Mouse (Mus musculus): ENCODE data around the gene Fmod. TPM values are rescaled to one million over a fixed set of nuclear protein-coding genes. Genes with fewer than 3 reads are reported as not detected.

Fmod gene
- polyA plus RNA-seq, 1 experiment = 0.23 TPM

DNA sequence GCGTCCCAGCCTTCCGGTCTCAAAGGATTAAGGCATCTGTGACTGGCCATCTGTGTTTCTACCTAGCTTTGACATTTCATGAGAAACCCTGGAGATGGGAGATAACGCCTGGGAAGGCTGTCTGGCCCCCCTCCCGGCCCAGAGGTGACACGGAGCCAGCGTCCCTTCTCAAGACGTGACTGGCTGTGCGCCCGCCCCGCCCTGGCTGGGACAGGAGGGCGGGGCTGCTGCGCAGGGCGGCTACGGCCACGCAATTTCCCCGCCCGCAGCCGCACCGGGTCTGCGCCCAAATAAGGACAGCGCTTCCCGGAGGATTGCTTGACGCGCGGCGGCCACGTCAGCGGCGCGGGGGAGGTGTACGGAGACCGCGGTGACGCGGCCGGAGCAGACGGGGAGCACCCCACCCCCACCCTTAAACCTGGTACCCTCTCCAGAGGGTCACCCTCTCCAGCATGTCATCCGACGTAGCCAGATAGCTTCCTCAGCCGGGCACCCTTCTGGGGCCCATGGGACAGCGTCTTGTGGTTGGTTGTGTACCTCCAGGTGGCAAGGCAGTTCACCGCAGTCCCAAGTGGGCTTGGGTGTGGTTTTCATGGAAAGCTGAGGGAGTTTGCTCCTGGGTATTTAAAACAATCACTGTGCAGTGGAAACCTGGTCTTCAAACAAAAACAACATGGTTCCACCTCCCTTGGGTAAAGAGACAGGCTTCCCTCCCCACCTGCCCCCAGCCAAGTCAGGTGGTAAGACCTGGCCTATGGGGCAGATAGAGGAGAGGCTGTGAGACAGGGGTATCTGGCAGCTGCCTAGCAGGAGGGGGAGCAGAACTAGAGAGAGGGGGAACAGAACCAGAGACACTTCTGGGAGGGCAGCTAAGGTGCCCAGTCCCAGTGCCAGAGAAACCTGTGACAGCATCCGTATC lies 56.1 kb downstream of the Fmod start:
- no peaks in the 10 kb centered on the region for H3K27me3 ChIP-seq (ENCODE audit: control insufficient read depth, insufficient read depth, insufficient read length)
- H3K79me2 ChIP-seq (ENCODE audit: control insufficient read depth, insufficient read depth) = no peaks in the 10 kb centered on the region
- peak overlapping the region; percentile 99 for H3K4me2 ChIP-seq (ENCODE audit: low read depth)
- no peaks in the 10 kb centered on the region for H3K36me3 ChIP-seq (ENCODE audit: control insufficient read depth, insufficient read depth)
- H3ac ChIP-seq (ENCODE audit: control insufficient read depth, insufficient read length) = no peak overlapping the region
- H3K4me3 ChIP-seq = peak overlapping the region; percentile 14
- TF ChIP-seq POLR2AphosphoS2 (IDR thresholded peaks at IDR 0.05; ENCODE audit: insufficient read length, low read depth) = peak; percentile 53
- TF ChIP-seq POLR2A (IDR thresholded peaks at IDR 0.05; ENCODE audit: insufficient read length, low read depth) = peak; percentile 61
- TF ChIP-seq SRF (IDR thresholded peaks at IDR 0.05; ENCODE audit: control insufficient read depth, insufficient read length, low read depth) = peak; percentile 100
- no peak for TF ChIP-seq MAX (IDR thresholded peaks at IDR 0.05; ENCODE audit: low read depth)
- TF ChIP-seq MYOG (IDR thresholded peaks at IDR 0.05; ENCODE audit: control insufficient read depth in 1 of 3, insufficient read depth in 1 of 3, insufficient read length in 2 of 3, low read depth in 2 of 3) = peak in 1 of 3 experiments; percentile 15
- peak in 2 of 3 experiments; percentile 10 to 49 for TF ChIP-seq MYOD1 (IDR thresholded peaks at IDR 0.05; ENCODE audit: control insufficient read depth in 1 of 3, insufficient read length in 2 of 3, low read depth in 2 of 3)
- no peak for TF ChIP-seq E2F4 (IDR thresholded peaks at IDR 0.05; ENCODE audit: insufficient read depth)
- no peak for TF ChIP-seq TCF3 (IDR thresholded peaks at IDR 0.05; ENCODE audit: insufficient read length, low read depth)

DNA sequence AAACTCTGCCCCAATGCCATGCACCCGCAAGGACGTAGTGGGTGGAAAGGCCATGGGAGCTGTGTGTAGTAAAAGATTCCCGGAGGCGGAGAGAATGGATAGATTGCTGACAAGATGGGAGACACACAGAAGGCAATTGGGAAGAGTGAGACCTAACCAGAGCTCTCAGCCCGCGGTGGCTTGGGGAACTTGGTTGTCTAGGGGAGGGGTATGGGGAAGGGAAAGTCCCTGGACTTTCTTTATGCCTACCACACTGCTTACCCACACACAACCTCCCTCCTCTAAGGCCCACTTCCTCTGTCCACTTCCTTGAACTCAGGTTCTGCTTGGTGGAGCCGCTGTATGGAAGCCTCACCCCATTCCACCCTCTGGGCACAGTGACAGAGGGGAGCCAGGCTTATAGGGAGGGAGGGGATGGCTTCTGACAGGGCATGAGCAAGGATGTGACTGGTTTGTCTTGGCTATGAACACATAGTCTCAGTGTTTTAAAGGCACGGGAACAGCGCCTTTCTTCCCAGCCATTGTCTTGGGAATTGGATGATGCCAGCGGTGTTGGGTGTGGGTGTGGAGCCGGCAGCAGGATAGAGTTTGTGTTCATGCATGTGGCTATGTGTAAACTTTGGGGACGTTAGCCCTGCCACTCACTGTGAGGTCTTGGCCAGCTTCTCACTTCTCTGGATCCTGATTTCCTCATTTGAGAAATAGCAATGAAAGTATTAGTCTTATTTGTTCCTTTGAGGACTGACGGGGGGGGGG lies 56.9 kb downstream of the Fmod start:
- Histone ChIP-seq H3ac (ENCODE audit: control insufficient read depth, insufficient read length) (no peak overlapping the region), H3K79me2 (ENCODE audit: control insufficient read depth, insufficient read depth) (no peaks in the 10 kb centered on the region), H3K36me3 (ENCODE audit: control insufficient read depth, insufficient read depth) (no peaks in the 10 kb centered on the region), H3K4me2 (ENCODE audit: low read depth) (peak overlapping the region; percentile 99), H3K4me3 (peak overlapping the region; percentile 14), H3K27me3 (ENCODE audit: control insufficient read depth, insufficient read depth, insufficient read length) (no peaks in the 10 kb centered on the region)
- TF ChIP-seq POLR2A (IDR thresholded peaks at IDR 0.05; ENCODE audit: insufficient read length, low read depth) (peak; percentile 17), TCF3 (IDR thresholded peaks at IDR 0.05; ENCODE audit: insufficient read length, low read depth) (no peak)

DNA sequence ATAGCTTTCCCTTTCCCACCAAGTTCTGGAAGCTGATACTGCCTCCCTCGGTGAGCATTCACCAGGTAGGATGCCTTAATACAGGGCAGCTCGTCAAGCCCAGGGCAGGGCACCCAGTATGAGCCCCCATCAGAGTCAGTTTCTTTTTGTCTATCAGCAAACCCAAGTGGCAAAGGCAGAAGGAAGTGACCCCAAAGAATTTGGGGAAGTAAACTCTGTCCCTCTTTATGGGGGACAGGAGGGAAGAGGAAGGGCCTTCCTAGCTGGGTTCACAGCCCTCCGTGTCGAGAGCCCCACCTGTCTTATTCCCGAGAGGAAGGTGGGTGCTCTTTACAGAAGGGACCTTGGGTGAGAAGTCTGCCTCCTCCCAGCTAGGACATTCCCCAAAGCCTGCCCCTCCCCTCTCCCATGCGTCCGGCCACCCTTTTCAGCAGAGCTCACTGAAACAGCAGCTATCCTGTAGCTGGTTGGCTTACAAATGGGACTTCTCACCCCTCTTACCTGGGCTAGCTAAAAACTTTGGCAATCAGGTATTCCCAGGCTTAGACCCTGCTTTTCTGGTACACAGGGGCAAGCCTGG lies 58.1 kb downstream of the Fmod start:
- Histone ChIP-seq H3K36me3 (ENCODE audit: control insufficient read depth, insufficient read depth) (no peaks in the 10 kb centered on the region), H3K4me3 (no peak overlapping the region), H3ac (ENCODE audit: control insufficient read depth, insufficient read length) (no peak overlapping the region), H3K79me2 (ENCODE audit: control insufficient read depth, insufficient read depth) (no peaks in the 10 kb centered on the region), H3K4me2 (ENCODE audit: low read depth) (peak overlapping the region; percentile 92), H3K27me3 (ENCODE audit: control insufficient read depth, insufficient read depth, insufficient read length) (no peaks in the 10 kb centered on the region)
- no peak for TF ChIP-seq MAX (IDR thresholded peaks at IDR 0.05; ENCODE audit: low read depth)
- TF ChIP-seq E2F4 (IDR thresholded peaks at IDR 0.05; ENCODE audit: insufficient read depth) = no peak
- no peak for TF ChIP-seq POLR2AphosphoS2 (IDR thresholded peaks at IDR 0.05; ENCODE audit: insufficient read length, low read depth)
- no peak for TF ChIP-seq REST (IDR thresholded peaks at IDR 0.05; ENCODE audit: insufficient read depth, insufficient read length)
- no peak for TF ChIP-seq SRF (IDR thresholded peaks at IDR 0.05; ENCODE audit: control insufficient read depth, insufficient read length, low read depth)
- TF ChIP-seq MYOD1 (IDR thresholded peaks at IDR 0.05; ENCODE audit: control insufficient read depth in 1 of 3, insufficient read length in 2 of 3, low read depth in 2 of 3) = no peak
- TF ChIP-seq TCF12 (IDR thresholded peaks at IDR 0.05; ENCODE audit: insufficient read depth, poor library complexity, severe bottlenecking) = no peak
- TF ChIP-seq POLR2A (IDR thresholded peaks at IDR 0.05; ENCODE audit: insufficient read length, low read depth) = no peak
- TF ChIP-seq USF1 (IDR thresholded peaks at IDR 0.05; ENCODE audit: low read depth) = no peak
- no peak for TF ChIP-seq TCF3 (IDR thresholded peaks at IDR 0.05; ENCODE audit: insufficient read length, low read depth)
- no peak for TF ChIP-seq MYOG (IDR thresholded peaks at IDR 0.05; ENCODE audit: control insufficient read depth in 1 of 3, insufficient read depth in 1 of 3, insufficient read length in 2 of 3, low read depth in 2 of 3)
- no peak for TF ChIP-seq CEBPB (IDR thresholded peaks at IDR 0.05; ENCODE audit: insufficient read depth, poor library complexity, severe bottlenecking)

DNA sequence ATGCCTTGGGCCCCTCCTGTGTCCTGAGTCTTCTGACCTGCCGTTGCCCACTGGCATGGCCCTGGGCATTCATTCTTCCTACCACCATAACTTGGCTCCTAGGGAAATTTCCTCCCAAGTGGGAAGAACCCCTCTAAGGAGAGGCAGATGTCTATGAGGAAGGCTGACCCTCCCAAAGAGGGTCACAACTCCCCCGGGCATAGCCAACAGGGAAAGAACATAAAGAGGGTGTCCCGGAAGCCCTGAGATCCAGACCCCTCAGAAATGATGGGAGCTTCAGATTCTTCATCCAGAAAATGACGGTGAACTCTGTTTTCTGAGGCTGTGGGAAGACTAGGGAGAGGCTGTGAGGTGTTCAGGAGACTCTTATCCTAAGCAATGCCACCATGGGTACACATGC lies 58.7 kb downstream of the Fmod start:
- no peaks in the 10 kb centered on the region for H3K27me3 ChIP-seq (ENCODE audit: control insufficient read depth, insufficient read depth, insufficient read length)
- H3K4me2 ChIP-seq (ENCODE audit: low read depth) = peak overlapping the region; percentile 92

More for the DNA sequence above, 58.7 kb downstream of the Fmod start:
- no peak overlapping the region for H3ac ChIP-seq (ENCODE audit: control insufficient read depth, insufficient read length)
- TF ChIP-seq CEBPB (IDR thresholded peaks at IDR 0.05; ENCODE audit: insufficient read depth, poor library complexity, severe bottlenecking) = no peak
- no peak overlapping the region for H3K4me3 ChIP-seq
- no peaks in the 10 kb centered on the region for H3K36me3 ChIP-seq (ENCODE audit: control insufficient read depth, insufficient read depth)
- H3K79me2 ChIP-seq (ENCODE audit: control insufficient read depth, insufficient read depth) = no peaks in the 10 kb centered on the region

Measured in myocyte (in vitro differentiated cells).